Mouse (Mus musculus) spleen, embryonic (tissue): ENCODE measurements at regions not wholly inside any gene's neighbourhood (a gene's known extent, or its start where the extent isn't known, plus 50 kb on each side); places are given as distances from the start of the nearest gene placed in this dataset.

Experiments used
- CTCF ChIA-PET: fragments of 350-600 bp; sonication (Branson Sonifier 250); formaldehyde crosslinking; loops from one replicate; lab custom pipeline; 2022; lab: Charles Lee

DNA sequence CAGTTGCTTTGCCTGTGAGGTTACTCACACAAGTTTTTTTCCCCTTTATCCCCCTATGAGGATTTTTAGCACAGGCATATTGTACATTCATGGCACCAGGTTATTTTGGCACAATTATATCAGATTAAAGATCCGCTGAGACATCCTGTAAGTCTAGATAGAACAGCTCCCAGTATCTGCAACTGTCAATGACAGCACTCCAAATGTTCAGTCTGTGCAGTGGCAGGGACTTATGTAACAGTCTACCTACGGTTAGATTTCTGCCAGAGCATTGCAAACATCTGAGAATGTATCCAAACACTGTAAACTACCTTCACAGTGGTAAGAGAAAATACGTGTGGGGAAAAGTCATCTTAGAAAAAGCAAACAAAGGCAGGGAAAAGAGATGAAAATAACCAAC, 163.5 kb upstream of the Kcnh7 start:
- CTCF ChIA-PET: no interaction called here

DNA sequence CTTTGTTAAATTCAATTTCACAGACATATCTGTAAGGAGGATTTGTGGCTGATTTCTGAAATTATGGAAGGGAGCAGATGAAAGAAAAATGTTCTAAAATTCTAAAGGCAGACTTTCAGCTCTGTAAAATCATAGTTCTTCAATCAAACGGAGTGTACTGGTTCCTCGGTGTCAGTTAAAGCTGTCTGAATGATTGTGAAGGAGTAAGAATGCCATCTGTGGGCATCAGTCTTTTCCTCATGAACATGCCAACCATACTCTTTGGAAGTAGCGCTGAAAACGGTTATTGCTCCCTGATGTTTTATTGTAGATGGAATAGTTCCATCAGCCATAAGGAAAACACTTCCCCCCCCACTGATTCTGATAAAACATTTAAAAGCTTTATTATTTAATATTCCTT, 142.7 kb upstream of the Kcnh7 start:
- CTCF ChIA-PET: no interaction called here

DNA sequence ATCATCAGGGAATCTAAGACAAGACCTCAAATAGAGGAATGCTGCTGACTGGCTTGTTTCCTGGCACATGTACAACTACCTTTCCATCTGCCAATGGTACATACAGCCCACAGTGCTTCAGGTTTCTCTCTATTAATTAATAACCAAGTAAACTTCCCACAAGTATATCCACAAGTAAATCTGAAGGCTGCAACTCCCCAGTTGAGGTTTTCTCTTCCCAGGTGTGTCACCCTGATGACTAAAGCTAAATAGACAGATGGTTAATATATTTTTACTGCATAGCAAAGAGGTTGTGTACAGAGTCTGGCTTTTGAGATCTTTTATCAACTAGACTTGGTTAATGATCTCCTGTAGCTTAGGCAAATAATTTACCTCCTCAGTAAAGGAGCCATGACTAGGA, 96.8 kb upstream of the Kcnh7 start:
- CTCF ChIA-PET: no interaction called here

DNA sequence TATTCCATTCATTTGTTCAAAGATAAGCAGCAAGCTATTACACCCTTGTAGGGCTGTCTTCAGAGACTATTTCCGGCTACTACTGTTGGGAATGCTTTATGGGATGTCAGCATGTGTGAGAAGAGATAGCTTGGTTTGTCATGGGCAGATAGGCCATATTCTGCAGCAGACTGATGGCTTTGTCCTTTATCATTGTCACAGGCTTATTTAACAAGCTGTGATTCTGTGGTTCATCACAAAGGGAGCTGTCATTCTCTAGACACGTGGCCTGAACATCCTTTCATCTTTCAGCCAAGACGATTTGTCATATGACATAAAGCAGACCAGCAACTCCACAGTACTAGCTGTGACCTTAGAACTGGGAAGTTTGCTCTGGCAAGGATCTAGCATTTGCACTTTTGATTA, 89.7 kb upstream of the Kcnh7 start:
- CTCF ChIA-PET: interaction anchor here (0.6 kb wide), 1 partner anchor 109 kb away, joined by 7 read pairs; no protein-coding TSS in a partner anchor

DNA sequence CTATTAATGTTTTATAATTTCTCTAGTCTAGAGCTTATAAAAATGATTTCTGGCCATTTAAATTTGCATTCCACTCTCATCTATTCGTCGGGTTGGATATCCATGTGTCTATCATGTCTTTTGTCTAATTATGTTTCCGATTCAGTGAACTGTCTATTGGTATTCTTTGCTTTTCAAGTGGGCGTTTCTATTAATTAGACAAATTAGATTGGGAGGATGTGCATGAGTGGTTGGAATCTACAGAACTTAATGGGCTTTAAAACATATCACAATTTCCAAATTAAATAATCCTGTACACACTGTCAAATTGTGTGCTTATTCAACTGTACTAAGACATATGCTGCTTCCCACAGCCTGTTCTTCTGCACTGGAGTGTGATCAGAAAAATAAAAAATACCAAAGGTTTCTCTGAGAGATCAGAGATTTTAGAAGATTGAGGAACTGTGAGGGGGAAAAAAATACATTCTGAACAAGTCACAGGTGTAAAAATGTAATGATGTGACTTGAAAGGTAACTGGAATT, 62.1 kb upstream of the Kcnh7 start:
- CTCF ChIA-PET: no interaction called here

DNA sequence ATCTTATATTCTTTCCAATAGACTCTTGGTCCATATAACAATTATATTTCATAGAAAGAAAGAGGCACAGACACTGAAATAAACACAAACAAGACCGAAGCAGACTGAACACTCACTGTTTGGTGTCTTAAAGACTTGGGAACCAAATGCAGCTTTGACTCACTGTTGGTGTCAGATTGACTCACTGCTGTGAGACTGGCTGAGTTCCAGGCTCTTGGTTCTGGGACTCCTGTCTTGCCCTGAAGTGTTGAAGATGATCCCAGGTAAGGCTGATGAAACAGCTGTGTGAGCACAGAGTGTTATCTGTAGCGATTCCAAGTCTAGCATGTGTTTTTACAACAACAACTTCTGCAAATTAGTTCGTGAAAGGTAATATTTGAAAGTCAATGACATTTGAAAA, 55.2 kb upstream of the Kcnh7 start:
- CTCF ChIA-PET: no interaction called here
